Mouse (Mus musculus) midbrain, embryonic 14.5 days (tissue): Measurements from ENCODE around the gene Pnpla3. TPM values are rescaled to one million over a fixed set of nuclear protein-coding genes. Genes with fewer than 3 reads are reported as not detected.
A peak's percentile ranks its signal among the peaks of the same experiment; 100 is the strongest.
"Not testable (repeated sequence)": the region's sequence is repeated elsewhere in the genome, so short reads cannot be mapped to it uniquely, and the experiment has no call there.

Experiments used
- ATAC-seq: fragments of 200-750 bp; cut with Nextera tagmentation; 2 replicates; pipeline ENCODE4 v1.8.0; 2017; ENCODE audit warnings: moderate number of reproducible peaks, moderate library complexity; ENCODE audit not compliant: low FRiP score, low TSS enrichment
- DNase-seq: peaks from one replicate; pipeline ENCODE4 v3.0.0-alpha.2; 2015
- H3K27ac ChIP-seq: fragments of 300-500 bp; sonication (generic); replicated peaks from 2 replicates; pipeline ENCODE4 v1.5.1; 2014; ENCODE audit warnings: mild to moderate bottlenecking, low read depth, low read length, moderate library complexity
- H3K27me3 ChIP-seq: fragments of 300-500 bp; sonication (generic); 2 replicates; pipeline ENCODE4 v1.6.1; 2014; ENCODE audit warnings: low read length, control low read depth, mixed read lengths; ENCODE audit not compliant: control insufficient read depth, insufficient read depth
- H3K36me3 ChIP-seq: fragments of 300-500 bp; sonication (generic); 2 replicates; pipeline ENCODE4 v1.6.1; 2014; ENCODE audit warnings: low read length, control low read depth; ENCODE audit not compliant: control insufficient read depth, insufficient read depth
- H3K4me1 ChIP-seq: fragments of 300-500 bp; sonication (generic); 2 replicates; pipeline ENCODE4 v1.6.1; 2014; ENCODE audit warnings: mild to moderate bottlenecking, antibody characterized with exemption, low read length, control low read depth; ENCODE audit not compliant: control insufficient read depth, insufficient read depth
- H3K4me2 ChIP-seq: fragments of 300-500 bp; sonication (generic); 2 replicates; pipeline ENCODE4 v1.6.1; 2014; ENCODE audit warnings: mild to moderate bottlenecking, low read length, moderate library complexity
- H3K4me3 ChIP-seq: fragments of 300-500 bp; sonication (generic); replicated peaks from 2 replicates; pipeline ENCODE4 v1.5.1; 2014; ENCODE audit warnings: low read depth, low read length
- H3K9ac ChIP-seq: fragments of 300-500 bp; sonication (generic); replicated peaks from 2 replicates; pipeline ENCODE4 v1.6.1; 2014; ENCODE audit warnings: mild to moderate bottlenecking, low read length, moderate library complexity
- H3K9me3 ChIP-seq: fragments of 300-500 bp; sonication (generic); 2 replicates; pipeline ENCODE4 v1.6.1; 2016; ENCODE audit warnings: low read length, control low read depth, mixed read lengths; ENCODE audit not compliant: control insufficient read depth
- WGBS: fragments of 180-500 bp; shearing (Covaris S2); extraction: QIAGEN DNeasy Blood & Tissue Kit; methylation state at CpG from one replicate; pipeline ENCODE4 v1.1.7; 2014; 5-methylcytosine and 5-hydroxymethylcytosine counted together
- polyA plus RNA-seq: library from polyadenylated mRNA; unstranded; fragments of >200 nt; fragmentation: Nextera tagmentation; extraction: Ambion mirVana; gene quantifications from 2 replicates; pipeline ENCODE4 v1.2.1, GENCODE M21; 2014

Pnpla3 gene
- polyA plus RNA-seq, 1 experiment from 2014 or later, result 4.5 TPM

GRCm38 (mm10) chr15:84133440-84133839 is 34.2 kb upstream of the Pnpla3 start:
- ATAC-seq, result no peak
- H3K36me3 ChIP-seq, result no peaks in the 10 kb centered on the region
- no peak overlapping the region for H3K4me2 ChIP-seq
- H3K27me3 ChIP-seq, result no peaks in the 10 kb centered on the region
- H3K27ac ChIP-seq, result no peak overlapping the region
- WGBS, result 72% methylated on average over 4 of the region's 4 CpGs
- H3K9me3 ChIP-seq, result no peaks in the 10 kb centered on the region
- H3K9ac ChIP-seq, result no peak overlapping the region
- no peak for DNase-seq
- no peak overlapping the region for H3K4me3 ChIP-seq
- H3K4me1 ChIP-seq, result peaks cover 8% of the 10 kb centered on the region; the same call in 1 of the 2 replicates

- no peak for ATAC-seq
- H3K4me1 ChIP-seq, result peaks cover 12% of the 10 kb centered on the region; the same call in 1 of the 2 replicates
- no peaks in the 10 kb centered on the region for H3K9me3 ChIP-seq
- H3K4me2 ChIP-seq, result no peak overlapping the region
- H3K27ac ChIP-seq, result no peak overlapping the region
- 90% methylated on average over 5 of the region's 5 CpGs for WGBS
- no peaks in the 10 kb centered on the region for H3K27me3 ChIP-seq
- no peak overlapping the region for H3K4me3 ChIP-seq
- H3K9ac ChIP-seq, result no peak overlapping the region
- H3K36me3 ChIP-seq, result no peaks in the 10 kb centered on the region
- peak; percentile 55 for DNase-seq
Observed at GRCm38 (mm10) chr15:84135472-84135871, 32.2 kb upstream of the Pnpla3 start.

GRCm38 (mm10) chr15:84136473-84137415 is 30.9 kb upstream of the Pnpla3 start:
- ATAC-seq (no peak), DNase-seq (no peak)
- Histone ChIP-seq H3K4me2 (no peak overlapping the region), H3K27ac (no peak overlapping the region), H3K4me3 (no peak overlapping the region), H3K9me3 (no peaks in the 10 kb centered on the region), H3K9ac (no peak overlapping the region), H3K36me3 (no peaks in the 10 kb centered on the region), H3K27me3 (no peaks in the 10 kb centered on the region), H3K4me1 (peaks cover 18% of the 10 kb centered on the region; the same call in 1 of the 2 replicates)
- 14% methylated on average over 12 of the region's 12 CpGs for WGBS

GRCm38 (mm10) chr15:84139592-84140005 is 28.0 kb upstream of the Pnpla3 start:
- no peak overlapping the region for H3K27ac ChIP-seq
- no peak for DNase-seq
- peaks cover 18% of the 10 kb centered on the region; the same call in 1 of the 2 replicates for H3K4me1 ChIP-seq
- 91% methylated on average over 5 of the region's 5 CpGs for WGBS
- no peak for ATAC-seq
- H3K4me2 ChIP-seq, result no peak overlapping the region
- H3K9me3 ChIP-seq, result no peaks in the 10 kb centered on the region
- no peak overlapping the region for H3K9ac ChIP-seq
- H3K36me3 ChIP-seq, result no peaks in the 10 kb centered on the region
- H3K4me3 ChIP-seq, result no peak overlapping the region
- H3K27me3 ChIP-seq, result no peaks in the 10 kb centered on the region

GRCm38 (mm10) chr15:84140109-84140508 is 27.5 kb upstream of the Pnpla3 start:
- Histone ChIP-seq H3K9me3 (no peaks in the 10 kb centered on the region), H3K9ac (no peak overlapping the region), H3K27ac (no peak overlapping the region), H3K4me2 (no peak overlapping the region), H3K4me3 (no peak overlapping the region), H3K36me3 (no peaks in the 10 kb centered on the region), H3K4me1 (peaks cover 18% of the 10 kb centered on the region; the same call in 1 of the 2 replicates), H3K27me3 (no peaks in the 10 kb centered on the region)
- ATAC-seq, result no peak
- WGBS, result 57% methylated on average over 3 of the region's 3 CpGs
- DNase-seq, result no peak

- H3K36me3 ChIP-seq, result no peaks in the 10 kb centered on the region
- ATAC-seq, result no peak
- 35% methylated on average over 5 of the region's 5 CpGs for WGBS
Observed at GRCm38 (mm10) chr15:84140929-84141328, 26.7 kb upstream of the Pnpla3 start.

GRCm38 (mm10) chr15:84156158-84156557 is 11.5 kb upstream of the Pnpla3 start:
- H3K9ac ChIP-seq, result no peak overlapping the region
- DNase-seq, result no peak
- no peak overlapping the region for H3K27ac ChIP-seq
- H3K4me3 ChIP-seq, result no peak overlapping the region
- no peaks in the 10 kb centered on the region for H3K9me3 ChIP-seq
- H3K36me3 ChIP-seq, result no peaks in the 10 kb centered on the region
- ATAC-seq, result no peak
- H3K27me3 ChIP-seq, result no peaks in the 10 kb centered on the region
- no peak overlapping the region for H3K4me2 ChIP-seq
- 90% methylated on average over 2 of the region's 2 CpGs for WGBS
- no peaks in the 10 kb centered on the region for H3K4me1 ChIP-seq

More at GRCm38 (mm10) chr15:84140929-84141328, 26.7 kb upstream of the Pnpla3 start:
- H3K27me3 ChIP-seq, result no peaks in the 10 kb centered on the region
- no peak overlapping the region for H3K9ac ChIP-seq
- H3K4me1 ChIP-seq, result peaks cover 18% of the 10 kb centered on the region; the same call in 1 of the 2 replicates
- H3K4me2 ChIP-seq, result no peak overlapping the region
- no peak overlapping the region for H3K27ac ChIP-seq
- DNase-seq, result peak; percentile 28
- H3K9me3 ChIP-seq, result no peaks in the 10 kb centered on the region
- H3K4me3 ChIP-seq, result no peak overlapping the region

GRCm38 (mm10) chr15:84157530-84157929 is 10.1 kb upstream of the Pnpla3 start:
- H3K4me2 ChIP-seq, H3K9me3 ChIP-seq, H3K27me3 ChIP-seq, H3K4me1 ChIP-seq, H3K36me3 ChIP-seq, ATAC-seq, DNase-seq, H3K27ac ChIP-seq, H3K9ac ChIP-seq, H3K4me3 ChIP-seq: not testable (repeated sequence)
- WGBS, result 86% methylated on average over 6 of the region's 6 CpGs

GRCm38 (mm10) chr15:84161871-84162270 is 5.8 kb upstream of the Pnpla3 start:
- Histone ChIP-seq H3K27me3 (no peaks in the 10 kb centered on the region), H3K36me3 (no peaks in the 10 kb centered on the region), H3K9ac (no peak overlapping the region), H3K9me3 (no peaks in the 10 kb centered on the region), H3K4me2 (no peak overlapping the region), H3K4me3 (no peak overlapping the region), H3K27ac (no peak overlapping the region), H3K4me1 (no peaks in the 10 kb centered on the region)
- no peak for DNase-seq
- 84% methylated on average over 6 of the region's 6 CpGs for WGBS
- no peak for ATAC-seq
